Mouse (Mus musculus): Measurements from ENCODE around the gene Zdhhc7.

The Zdhhc7 gene

GRCm38 (mm10) chr8:120034471-120034870 is 66.8 kb downstream of the Zdhhc7 start:
- DNase-seq (ENCODE audit: low spot score) = no peak

- DNase-seq (ENCODE audit: low spot score) = no peak
Observed at GRCm38 (mm10) chr8:120032549-120033208, 68.6 kb downstream of the Zdhhc7 start.

Data from c-Kit-positive CD71-positive TER-119-positive erythroid progenitor cells, embryonic 14.5 days (primary cell).